Mouse (Mus musculus): Measurements from ENCODE around the gene Gxylt2.
A peak's percentile ranks its signal among the peaks of the same experiment; 100 is the strongest.

Gene Gxylt2

DNA sequence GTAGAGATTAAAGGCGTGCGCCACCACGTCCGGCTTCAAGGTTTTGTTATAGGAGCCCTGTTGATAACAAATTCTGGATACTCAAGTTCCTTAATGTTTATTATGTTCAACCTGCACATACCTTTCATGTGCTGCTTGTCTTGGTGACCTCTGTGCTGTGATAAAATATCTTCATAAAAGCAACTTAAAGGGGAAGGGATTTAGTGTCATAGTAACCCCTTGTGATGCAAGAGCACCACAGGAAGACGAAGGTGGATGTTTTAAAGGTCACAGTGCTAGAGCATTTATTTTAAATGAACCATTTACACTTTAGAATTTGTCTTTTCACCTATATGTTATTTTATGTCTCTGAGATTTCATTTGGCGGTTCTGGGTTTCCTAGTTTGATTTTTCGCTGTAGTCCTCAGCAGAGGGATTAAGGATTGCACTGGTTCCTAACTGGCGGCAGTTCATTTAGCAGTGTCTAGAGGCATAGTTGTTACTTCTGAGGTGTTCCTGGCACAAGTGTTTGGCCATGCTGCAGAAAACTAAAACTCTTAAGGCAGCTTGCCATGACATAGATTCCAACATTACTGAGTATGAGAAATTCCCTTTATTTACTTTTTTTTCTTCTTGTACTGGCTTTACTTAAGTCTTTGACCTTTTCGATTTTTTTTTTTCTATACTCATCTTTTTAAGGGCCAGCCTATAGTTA lies 144.3 kb downstream of the Gxylt2 start:
- DNase-seq (ENCODE audit: low read depth, low spot score), result peak; percentile 34

- DNase-seq (ENCODE audit: low read depth, low spot score), result no peak
These were observed 146.1 kb downstream of the Gxylt2 start for GRCm38 (mm10) chr6:100850671-100851081.

GRCm38 (mm10) chr6:100851083-100851482 lies 146.5 kb downstream of the Gxylt2 start:
- no peak for DNase-seq (ENCODE audit: low read depth, low spot score)
